Mouse (Mus musculus): Measurements from ENCODE around the gene Ube4b. TPM values are rescaled to one million over a fixed set of nuclear protein-coding genes. Genes with fewer than 3 reads are reported as not detected.
A peak's percentile ranks its signal among the peaks of the same experiment; 100 is the strongest.

Gene Ube4b
- polyA plus RNA-seq, 1 experiment from 2014 or later, result 28.8 TPM

DNA sequence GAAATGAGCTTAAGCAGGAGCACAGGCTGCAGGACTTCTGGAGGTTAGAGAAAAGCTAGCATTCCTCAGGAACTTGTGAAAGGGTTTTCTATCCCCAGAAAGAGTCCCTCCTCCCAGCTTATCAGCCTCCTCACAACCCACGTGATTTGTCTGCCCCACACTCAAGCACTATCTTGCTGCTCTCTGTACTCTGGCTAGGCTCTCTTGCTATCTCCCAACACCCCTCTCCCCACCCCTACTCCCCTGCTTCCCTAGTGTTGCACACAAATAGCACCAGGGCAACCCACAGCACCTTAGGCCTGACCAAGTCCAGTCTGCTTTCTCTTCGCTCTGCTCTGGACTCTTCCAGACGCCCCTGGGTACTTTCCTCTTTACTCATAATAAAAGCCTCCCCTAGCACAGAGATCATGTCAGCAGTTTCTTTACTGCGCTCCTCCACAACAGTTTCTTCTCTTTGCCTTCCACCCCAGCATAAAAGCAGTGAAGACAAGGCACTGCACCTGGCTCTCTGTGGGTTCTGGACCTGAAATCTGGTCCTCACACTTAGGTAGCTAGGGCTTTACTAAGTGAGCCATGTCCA lies 27.1 kb downstream of the Ube4b start:
- Histone ChIP-seq H3K36me3 (ENCODE audit: insufficient read depth, low read length) (peaks cover 8% of the 10 kb centered on the region; the same call in 1 of the 2 replicates), H3K4me3 (replicated peaks; ENCODE audit: low read depth, low read length) (no peak overlapping the region), H3K4me1 (replicated peaks; ENCODE audit: insufficient read depth, low read length) (peaks cover 17% of the 10 kb centered on the region), H3K4me2 (ENCODE audit: low read length) (no peak overlapping the region), H3K9ac (ENCODE audit: low read depth, low read length) (0 out of 2 replicates have a peak overlapping the region, but pooled peaks have one; percentile 15), H3K9me3 (replicated peaks; ENCODE audit: low read length) (no peaks in the 10 kb centered on the region), H3K27ac (no peak overlapping the region; the same call in 1 of the 2 replicates), H3K27me3 (ENCODE audit: insufficient read depth, low read length) (no peaks in the 10 kb centered on the region)
- no peak for ATAC-seq (replicated peaks; ENCODE audit: low FRiP score, low read depth)
- TF ChIP-seq CTCF (IDR thresholded peaks at IDR 0.05; ENCODE audit: low read depth), result no peak
- 64% methylated on average over 4 of the region's 4 CpGs for WGBS
- no peak for DNase-seq (ENCODE audit: low spot score)

GRCm38 (mm10) chr4:149398181-149398735 lies 28.3 kb downstream of the Ube4b start:
- no peaks in the 10 kb centered on the region for H3K9me3 ChIP-seq (replicated peaks; ENCODE audit: low read length)
- H3K27me3 ChIP-seq (ENCODE audit: insufficient read depth, low read length), result no peaks in the 10 kb centered on the region
- peaks cover 8% of the 10 kb centered on the region; the same call in 1 of the 2 replicates for H3K4me1 ChIP-seq (replicated peaks; ENCODE audit: insufficient read depth, low read length)
- no peak overlapping the region for H3K9ac ChIP-seq (ENCODE audit: low read depth, low read length)
- WGBS, result 84% methylated on average over 9 of the region's 9 CpGs
- TF ChIP-seq CTCF (IDR thresholded peaks at IDR 0.05; ENCODE audit: low read depth), result no peak
- no peak for ATAC-seq (replicated peaks; ENCODE audit: low FRiP score, low read depth)
- no peak for DNase-seq (ENCODE audit: low spot score)
- H3K27ac ChIP-seq, result no peak overlapping the region
- H3K4me2 ChIP-seq (ENCODE audit: low read length), result no peak overlapping the region
- no peak overlapping the region for H3K4me3 ChIP-seq (replicated peaks; ENCODE audit: low read depth, low read length)
- peaks cover 8% of the 10 kb centered on the region; the same call in 1 of the 2 replicates for H3K36me3 ChIP-seq (ENCODE audit: insufficient read depth, low read length)

- H3K4me3 ChIP-seq (replicated peaks; ENCODE audit: low read depth, low read length), result no peak overlapping the region
- H3K27me3 ChIP-seq (ENCODE audit: insufficient read depth, low read length), result no peaks in the 10 kb centered on the region
- H3K27ac ChIP-seq, result no peak overlapping the region
- no peak overlapping the region for H3K9ac ChIP-seq (ENCODE audit: low read depth, low read length)
- H3K4me1 ChIP-seq (replicated peaks; ENCODE audit: insufficient read depth, low read length), result 0 out of 2 replicates have a peak, but pooled peaks cover 5% of the 10 kb centered on the region
- H3K9me3 ChIP-seq (replicated peaks; ENCODE audit: low read length), result no peaks in the 10 kb centered on the region
- no peak for TF ChIP-seq CTCF (IDR thresholded peaks at IDR 0.05; ENCODE audit: low read depth)
- DNase-seq (ENCODE audit: low spot score), result no peak
- WGBS, result 50% methylated on average over 21 of the region's 21 CpGs
- ATAC-seq (replicated peaks; ENCODE audit: low FRiP score, low read depth), result peak; percentile 34; the same call in 1 of the 2 replicates
- peaks cover 8% of the 10 kb centered on the region; the same call in 1 of the 2 replicates for H3K36me3 ChIP-seq (ENCODE audit: insufficient read depth, low read length)
- no peak overlapping the region for H3K4me2 ChIP-seq (ENCODE audit: low read length)
Measured at GRCm38 (mm10) chr4:149396433-149397306, 29.9 kb downstream of the Ube4b start.

- ATAC-seq (replicated peaks; ENCODE audit: low FRiP score, low read depth), result peak; percentile 15; the same call in 1 of the 2 replicates
- H3K27ac ChIP-seq, result 0 out of 2 replicates have a peak overlapping the region, but pooled peaks have one; percentile 4
Measured at GRCm38 (mm10) chr4:149395581-149395980, 31.0 kb downstream of the Ube4b start.

GRCm38 (mm10) chr4:149394292-149394691 lies 32.3 kb downstream of the Ube4b start:
- TF ChIP-seq CTCF (IDR thresholded peaks at IDR 0.05; ENCODE audit: low read depth), result no peak
- WGBS, result 64% methylated on average over 4 of the region's 4 CpGs
- Histone ChIP-seq H3K4me3 (replicated peaks; ENCODE audit: low read depth, low read length) (no peak overlapping the region), H3K4me2 (ENCODE audit: low read length) (no peak overlapping the region), H3K9me3 (replicated peaks; ENCODE audit: low read length) (no peaks in the 10 kb centered on the region), H3K27me3 (ENCODE audit: insufficient read depth, low read length) (no peaks in the 10 kb centered on the region), H3K9ac (ENCODE audit: low read depth, low read length) (no peak overlapping the region), H3K27ac (no peak overlapping the region), H3K36me3 (ENCODE audit: insufficient read depth, low read length) (peaks cover 8% of the 10 kb centered on the region; the same call in 1 of the 2 replicates), H3K4me1 (replicated peaks; ENCODE audit: insufficient read depth, low read length) (no peaks in the 10 kb centered on the region)
- ATAC-seq (replicated peaks; ENCODE audit: low FRiP score, low read depth) (no peak), DNase-seq (ENCODE audit: low spot score) (no peak)

More at GRCm38 (mm10) chr4:149395581-149395980, 31.0 kb downstream of the Ube4b start:
- H3K36me3 ChIP-seq (ENCODE audit: insufficient read depth, low read length), result peaks cover 8% of the 10 kb centered on the region; the same call in 1 of the 2 replicates
- no peaks in the 10 kb centered on the region for H3K9me3 ChIP-seq (replicated peaks; ENCODE audit: low read length)
- 43% methylated on average over 6 of the region's 6 CpGs for WGBS
- no peak for TF ChIP-seq CTCF (IDR thresholded peaks at IDR 0.05; ENCODE audit: low read depth)
- no peak overlapping the region for H3K9ac ChIP-seq (ENCODE audit: low read depth, low read length)
- H3K4me1 ChIP-seq (replicated peaks; ENCODE audit: insufficient read depth, low read length), result no peaks in the 10 kb centered on the region
- no peak overlapping the region for H3K4me3 ChIP-seq (replicated peaks; ENCODE audit: low read depth, low read length)
- no peaks in the 10 kb centered on the region for H3K27me3 ChIP-seq (ENCODE audit: insufficient read depth, low read length)
- H3K4me2 ChIP-seq (ENCODE audit: low read length), result no peak overlapping the region
- peak; percentile 61 for DNase-seq (ENCODE audit: low spot score)
